Mouse (Mus musculus): ENCODE data around the gene Cdc42bpb. TPM values are rescaled to one million over a fixed set of nuclear protein-coding genes. Genes with fewer than 3 reads are reported as not detected.

Cdc42bpb gene
- polyA plus RNA-seq, 1 experiment = 186 TPM

DNA sequence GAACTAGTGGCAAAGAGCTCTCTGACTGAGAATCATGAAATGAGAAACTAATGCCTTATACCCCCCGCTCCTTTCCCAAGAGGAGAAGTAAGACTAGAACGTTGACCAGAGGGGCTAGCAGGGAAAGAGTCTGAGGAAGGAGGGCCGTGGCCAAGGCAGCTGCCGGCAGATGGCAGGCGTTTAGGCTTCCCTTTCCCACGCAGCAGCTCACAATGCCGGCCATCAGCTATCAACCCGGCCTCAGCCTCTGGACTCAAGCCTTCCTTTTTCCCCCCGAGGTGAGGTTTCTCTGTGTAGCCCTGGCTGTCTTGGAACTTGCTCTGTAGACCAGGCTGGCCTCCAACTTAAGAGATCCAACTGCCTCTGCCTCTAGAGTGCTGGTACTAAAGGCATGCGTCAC lies 25.0 kb downstream of the Cdc42bpb start:
- DNase-seq (ENCODE audit: low read depth, low spot score) = no peak

GRCm38 (mm10) chr12:111349540-111350231 lies 27.8 kb downstream of the Cdc42bpb start:
- WGBS = 69% methylated on average over 15 of the region's 15 CpGs
- DNase-seq (ENCODE audit: low read depth, low spot score) = no peak

More for the DNA sequence above, 25.0 kb downstream of the Cdc42bpb start:
- 68% methylated on average over 10 of the region's 10 CpGs for WGBS

GRCm38 (mm10) chr12:111343956-111344355 lies 33.6 kb downstream of the Cdc42bpb start:
- 44% methylated on average over 1 of the region's 1 CpGs for WGBS
- no peak for DNase-seq (ENCODE audit: low read depth, low spot score)

DNA sequence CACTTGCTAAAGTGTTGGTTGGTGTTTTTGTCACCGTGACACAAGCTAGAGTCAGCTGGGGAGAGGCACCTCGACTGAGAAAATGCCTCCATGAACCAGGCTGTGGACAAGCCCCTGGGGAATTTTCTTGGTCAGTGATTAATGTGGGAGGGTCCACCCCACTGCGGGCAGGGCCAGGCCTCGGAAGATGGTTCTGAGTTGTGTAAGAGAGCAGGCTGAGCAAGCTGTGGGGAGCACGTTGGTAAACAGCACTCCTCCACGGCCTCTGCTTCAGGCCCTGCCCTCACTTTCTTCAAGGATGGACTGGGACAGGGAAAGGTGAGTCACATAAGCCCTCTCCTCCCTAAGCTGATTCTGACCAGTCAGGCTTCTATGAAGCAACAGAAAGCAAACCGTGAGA lies 36.8 kb downstream of the Cdc42bpb start:
- no peak for DNase-seq (ENCODE audit: low read depth, low spot score)
- WGBS = 62% methylated on average over 7 of the region's 7 CpGs

GRCm38 (mm10) chr12:111337864-111338354 lies 39.6 kb downstream of the Cdc42bpb start:
- DNase-seq (ENCODE audit: low read depth, low spot score) = no peak
- WGBS = 81% methylated on average over 15 of the region's 15 CpGs

DNA sequence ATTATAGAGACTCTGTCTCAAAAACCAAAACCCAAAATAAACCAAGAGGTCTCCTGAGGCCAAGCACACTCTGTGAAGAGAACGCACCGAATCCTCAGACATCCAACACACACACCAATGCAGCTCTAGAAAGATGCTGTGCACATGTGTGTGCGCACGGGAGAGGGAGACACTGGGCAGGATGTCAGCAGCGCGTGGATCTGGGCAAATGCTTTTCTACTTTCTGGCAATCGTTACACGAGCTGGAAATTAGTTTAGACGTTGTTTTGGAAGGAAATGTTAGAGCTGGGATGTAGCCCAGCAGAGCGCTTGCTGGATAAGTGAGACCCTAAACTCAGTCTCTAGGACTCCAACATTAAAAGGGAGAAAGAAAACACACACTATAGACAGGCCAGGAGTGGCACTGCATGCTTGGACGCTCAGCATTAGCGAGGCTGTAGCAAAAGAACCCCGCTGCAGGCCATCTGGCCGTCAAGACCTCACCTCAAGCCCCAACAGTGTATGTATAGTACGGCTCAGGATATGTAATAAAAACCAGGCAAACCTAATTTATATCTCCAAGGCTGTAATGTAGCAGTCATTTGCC lies 44.4 kb downstream of the Cdc42bpb start:
- DNase-seq (ENCODE audit: low read depth, low spot score) = no peak
- WGBS = 70% methylated on average over 15 of the region's 15 CpGs

DNA sequence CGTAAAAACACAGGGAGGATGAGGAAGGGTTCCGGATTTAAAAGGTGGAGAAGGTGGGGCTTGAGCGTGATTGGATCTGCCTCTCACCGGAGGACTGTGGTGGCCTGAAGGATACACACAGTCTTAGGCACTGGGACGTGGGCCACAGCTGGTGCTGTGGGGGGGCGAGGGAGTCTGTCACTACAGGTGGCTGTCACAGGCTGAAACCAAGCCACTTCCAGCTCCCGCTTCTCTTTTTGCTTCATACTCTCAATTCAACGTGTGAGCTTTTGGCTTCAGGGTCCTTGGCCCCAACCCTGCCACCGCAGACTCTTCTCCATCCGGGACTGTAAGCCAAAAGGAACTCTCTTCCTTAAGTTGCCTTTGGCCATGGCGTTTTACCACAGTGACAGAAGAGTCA lies 45.1 kb downstream of the Cdc42bpb start:
- whole genome bisulfite sequencing = 90% methylated on average over 11 of the region's 11 CpGs
- no peak for DNase-seq (ENCODE audit: low read depth, low spot score)

GRCm38 (mm10) chr12:111331573-111331972 lies 45.9 kb downstream of the Cdc42bpb start:
- DNase-seq (ENCODE audit: low read depth, low spot score) = no peak
- WGBS = 84% methylated on average over 9 of the region's 9 CpGs

- no peak for DNase-seq (ENCODE audit: low read depth, low spot score)
These were observed 48.2 kb downstream of the Cdc42bpb start for GRCm38 (mm10) chr12:111329281-111329680.

GRCm38 (mm10) chr12:111328360-111328759 lies 49.2 kb downstream of the Cdc42bpb start:
- WGBS = 73% methylated on average over 6 of the region's 6 CpGs
- no peak for DNase-seq (ENCODE audit: low read depth, low spot score)

More at GRCm38 (mm10) chr12:111329281-111329680, 48.2 kb downstream of the Cdc42bpb start:
- 92% methylated on average over 15 of the region's 15 CpGs for WGBS

DNA sequence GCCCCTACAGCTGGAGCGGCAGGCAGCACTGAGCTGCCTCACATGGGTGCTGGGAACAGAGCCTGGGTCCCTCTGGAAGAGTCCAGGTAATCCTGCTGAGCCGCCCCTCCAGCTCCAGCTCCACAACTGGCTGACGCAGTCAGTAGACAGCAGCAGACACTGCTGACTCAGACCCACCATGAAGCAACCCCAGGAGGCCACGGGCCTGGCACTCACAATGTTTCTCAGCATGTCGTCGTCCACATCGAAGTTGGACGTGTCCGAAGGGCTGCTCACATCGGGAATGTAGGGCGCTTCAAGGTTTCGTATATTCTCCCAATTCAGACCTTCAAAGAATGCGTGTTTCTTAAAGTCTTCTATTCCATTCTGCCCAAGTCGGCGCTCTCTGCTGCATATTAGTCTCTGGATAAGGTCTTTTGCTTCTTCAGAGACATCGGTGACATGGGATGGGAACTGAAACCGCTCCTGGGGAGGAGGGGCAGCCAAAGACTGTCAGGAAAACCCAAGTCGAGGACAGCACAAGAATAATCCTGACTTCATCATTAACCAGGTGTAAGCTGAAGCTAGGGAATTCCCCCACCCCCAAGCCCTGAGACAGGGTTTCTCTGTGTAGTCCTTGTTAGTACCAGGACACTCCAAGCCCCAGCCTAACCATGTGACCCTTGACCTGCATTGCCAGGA lies 51.6 kb downstream of the Cdc42bpb start:
- DNase-seq (ENCODE audit: low read depth, low spot score) = no peak
- 91% methylated on average over 18 of the region's 18 CpGs for WGBS

DNA sequence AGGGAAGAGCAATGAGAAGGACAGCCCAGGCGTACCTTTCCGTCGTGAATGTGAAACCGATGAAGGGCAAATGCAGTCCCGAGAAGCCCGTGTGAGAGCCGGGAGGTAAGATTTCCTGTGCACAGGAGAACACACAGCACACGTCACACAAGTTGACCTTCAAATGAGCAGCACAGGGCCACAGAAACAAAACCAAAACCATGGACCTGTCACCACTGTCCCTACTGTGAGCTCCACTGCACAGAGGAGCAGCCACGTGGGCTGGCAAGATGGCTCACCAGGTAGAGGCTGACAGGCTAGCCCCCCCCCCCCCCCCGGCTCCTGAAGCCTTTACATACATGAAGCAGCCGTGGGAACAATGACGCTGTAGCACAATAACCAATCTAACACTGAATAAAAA lies 52.6 kb downstream of the Cdc42bpb start:
- no peak for DNase-seq (ENCODE audit: low read depth, low spot score)
- 97% methylated on average over 12 of the region's 12 CpGs for WGBS

DNA sequence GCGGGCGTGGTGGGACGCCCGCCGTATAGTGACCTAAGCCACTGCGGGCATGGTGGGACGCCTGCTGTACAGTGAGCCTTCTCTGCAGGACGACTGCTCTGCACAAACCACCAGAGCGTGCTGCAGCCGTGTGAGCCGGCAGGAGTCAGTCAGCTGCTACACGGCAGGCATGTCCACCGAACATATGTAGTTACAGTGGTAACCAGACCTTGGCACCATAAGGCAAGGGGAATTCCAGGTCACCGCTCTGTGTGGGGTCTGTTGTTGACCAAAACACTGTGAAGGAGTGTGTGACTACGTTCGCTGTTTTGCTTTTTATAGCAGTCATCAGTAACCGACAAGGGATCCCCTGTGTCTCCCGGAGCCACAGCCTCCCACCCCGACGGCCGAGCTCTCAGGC lies 53.0 kb downstream of the Cdc42bpb start:
- DNase-seq (ENCODE audit: low read depth, low spot score) = no peak
- 95% methylated on average over 21 of the region's 21 CpGs for WGBS

DNA sequence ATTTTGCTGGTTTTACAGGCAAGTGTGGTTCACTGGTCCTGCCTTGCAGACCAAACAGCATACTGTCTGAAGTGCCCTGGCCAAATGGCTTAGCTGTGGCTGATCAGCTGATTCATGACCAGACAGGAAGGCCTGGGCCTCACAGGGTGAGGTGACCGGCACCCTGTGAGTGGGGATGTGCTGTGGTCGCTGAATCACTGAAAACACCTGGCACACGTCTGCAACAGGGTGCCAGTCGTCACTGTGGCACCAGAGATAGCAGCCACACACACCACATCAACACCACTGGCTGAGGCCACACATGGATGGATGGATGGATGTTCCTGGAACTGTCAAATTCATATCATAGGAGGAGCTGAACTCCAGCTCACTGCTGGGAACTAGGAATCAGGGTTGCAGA lies 54.1 kb downstream of the Cdc42bpb start:
- no peak for DNase-seq (ENCODE audit: low read depth, low spot score)
- WGBS = 85% methylated on average over 4 of the region's 4 CpGs

DNA sequence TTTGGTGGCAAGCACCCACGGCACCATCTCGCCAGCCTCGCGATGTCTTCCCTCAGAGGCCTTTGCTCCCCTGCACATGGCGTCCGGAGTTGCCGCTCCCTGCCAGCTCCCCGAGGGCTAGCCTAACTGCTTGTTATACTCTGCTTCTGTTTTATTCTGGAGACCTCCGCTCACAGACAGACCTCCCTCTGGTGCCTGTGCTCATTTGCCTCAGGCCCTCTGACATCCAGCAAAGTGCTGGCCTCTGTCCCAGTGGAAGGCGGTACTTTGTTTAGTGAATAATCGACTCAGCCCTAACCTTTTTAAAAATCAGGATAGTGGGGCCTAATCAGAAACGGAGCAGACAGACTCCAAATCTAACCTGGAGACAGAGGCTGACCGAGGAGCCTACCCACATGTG lies 55.7 kb downstream of the Cdc42bpb start:
- WGBS = 87% methylated on average over 13 of the region's 13 CpGs
- no peak for DNase-seq (ENCODE audit: low read depth, low spot score)

DNA sequence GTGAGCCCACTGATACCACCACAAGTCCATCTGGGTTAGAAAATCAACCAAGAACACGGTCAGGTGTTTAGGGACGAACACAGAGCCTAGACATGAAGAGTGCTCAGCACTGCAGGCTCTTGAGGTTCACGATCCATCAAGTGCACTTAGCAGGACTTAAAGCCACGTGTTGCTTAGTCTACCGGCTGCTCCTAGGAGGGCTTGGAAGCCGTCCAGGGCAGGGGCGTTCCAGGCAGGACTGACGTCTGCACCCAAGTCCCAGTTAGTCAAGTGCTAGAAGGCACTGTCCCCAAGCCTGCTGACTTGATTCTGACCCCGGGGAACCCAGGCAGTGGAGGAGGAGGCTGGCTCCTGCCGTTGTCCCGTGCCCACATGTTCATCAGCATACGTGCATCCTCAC lies 57.0 kb downstream of the Cdc42bpb start:
- 82% methylated on average over 12 of the region's 12 CpGs for WGBS
- DNase-seq (ENCODE audit: low read depth, low spot score) = no peak

GRCm38 (mm10) chr12:111317694-111318093 lies 59.8 kb downstream of the Cdc42bpb start:
- no peak for DNase-seq (ENCODE audit: low read depth, low spot score)
- WGBS = 94% methylated on average over 9 of the region's 9 CpGs

DNA sequence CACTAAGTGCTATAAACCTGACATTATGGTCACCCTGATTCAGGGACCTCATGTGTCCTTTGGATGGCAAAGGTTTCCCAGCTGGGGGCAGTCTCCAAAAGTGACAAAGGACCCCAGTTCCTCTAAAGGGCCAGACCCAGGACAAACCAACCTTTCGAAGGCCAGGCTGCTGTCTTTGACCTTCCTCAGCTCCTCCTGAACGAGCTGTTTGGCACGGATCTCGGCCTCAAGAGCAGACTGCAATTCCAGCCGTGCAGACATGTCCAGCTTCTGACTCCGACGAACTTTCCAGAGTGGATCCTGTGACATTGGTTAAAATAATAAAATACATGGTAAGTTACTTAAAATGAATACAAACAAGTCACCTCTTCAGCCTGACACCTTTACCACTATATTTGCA lies 63.2 kb downstream of the Cdc42bpb start:
- WGBS = 96% methylated on average over 7 of the region's 7 CpGs
- no peak for DNase-seq (ENCODE audit: low read depth, low spot score)

GRCm38 (mm10) chr12:111311775-111312174 lies 65.7 kb downstream of the Cdc42bpb start:
- WGBS = 91% methylated on average over 10 of the region's 10 CpGs

GRCm38 (mm10) chr12:111309931-111310330 lies 67.6 kb downstream of the Cdc42bpb start:
- WGBS = 81% methylated on average over 14 of the region's 14 CpGs
- no peak for DNase-seq (ENCODE audit: low read depth, low spot score)

More at GRCm38 (mm10) chr12:111311775-111312174, 65.7 kb downstream of the Cdc42bpb start:
- DNase-seq (ENCODE audit: low read depth, low spot score) = no peak

- no peak for DNase-seq (ENCODE audit: low read depth, low spot score)
- WGBS = 86% methylated on average over 12 of the region's 12 CpGs
These were observed 68.3 kb downstream of the Cdc42bpb start for GRCm38 (mm10) chr12:111309256-111309655.
